Mouse (Mus musculus) lung, postnatal 10 days (tissue): ENCODE data around the gene Csrp2.

Experiments used
- DNase-seq: peaks from one replicate; pipeline ENCODE4 v3.0.0; 2021

Gene Csrp2

DNA sequence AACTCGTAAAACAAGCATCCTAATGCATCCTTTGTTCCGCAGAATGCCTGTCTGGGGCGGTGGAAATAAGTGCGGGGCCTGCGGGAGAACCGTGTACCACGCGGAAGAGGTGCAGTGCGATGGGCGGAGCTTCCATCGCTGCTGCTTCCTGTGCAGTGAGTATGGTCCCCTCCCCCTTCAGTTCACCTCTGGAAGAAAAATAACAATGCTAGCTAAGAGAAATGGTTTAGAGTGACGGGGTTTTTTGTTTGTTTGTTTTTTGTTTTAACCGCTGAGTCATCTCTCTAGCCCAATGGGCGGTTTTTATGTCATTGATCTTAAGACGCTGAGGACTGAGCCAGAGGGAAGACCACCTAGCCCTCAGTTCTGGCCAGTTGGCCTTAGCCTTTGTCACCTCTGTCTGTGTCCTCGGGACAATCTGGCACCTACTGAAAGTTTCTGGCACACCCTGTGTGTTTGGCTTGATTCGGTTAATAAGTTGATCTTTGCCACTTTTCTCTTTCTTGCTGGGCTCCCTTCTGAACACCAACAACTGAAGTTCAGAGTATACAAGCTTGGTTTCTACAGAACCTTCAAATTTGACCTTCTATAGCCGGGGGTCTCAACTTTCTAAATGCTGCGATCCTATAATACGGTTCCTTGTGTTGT, 12.4 kb downstream of the Csrp2 start:
- peak; percentile 35 for DNase-seq

DNA sequence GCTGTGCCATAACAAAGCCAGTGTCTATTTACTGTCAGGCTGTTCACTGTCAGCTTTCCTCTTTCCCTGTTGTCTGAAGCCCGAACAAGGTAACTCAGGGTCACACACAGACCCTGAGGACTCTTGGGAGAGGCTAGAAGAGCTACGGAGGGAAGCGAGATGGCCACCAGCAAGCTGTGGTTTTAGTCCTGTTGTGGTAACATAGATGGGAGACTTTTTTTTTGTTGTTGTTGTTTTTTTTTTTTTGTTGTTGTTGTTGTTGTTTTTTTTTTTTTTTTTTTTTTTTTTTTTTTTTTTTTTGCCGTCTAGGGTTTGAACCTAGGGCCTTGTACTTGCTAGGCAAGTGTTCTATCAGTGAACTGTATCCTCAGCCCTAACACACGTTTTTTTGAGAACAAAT, 14.0 kb downstream of the Csrp2 start:
- DNase-seq = no peak

DNA sequence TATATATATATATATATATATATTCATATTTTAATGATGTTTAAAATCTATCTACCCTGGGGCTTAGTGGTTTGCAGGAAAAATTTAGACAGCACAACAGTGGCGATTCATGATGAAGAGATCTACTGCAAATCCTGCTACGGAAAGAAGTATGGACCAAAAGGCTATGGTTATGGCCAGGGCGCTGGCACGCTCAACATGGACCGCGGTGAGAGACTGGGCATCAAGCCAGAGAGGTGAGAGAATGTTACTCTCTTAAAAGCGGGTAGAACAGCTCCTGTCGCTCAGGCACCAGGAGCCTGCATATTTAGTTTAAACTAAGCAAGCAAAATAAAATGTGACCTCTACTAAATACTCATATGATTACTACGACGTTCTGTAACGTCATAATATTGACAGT, 15.5 kb downstream of the Csrp2 start:
- no peak for DNase-seq

DNA sequence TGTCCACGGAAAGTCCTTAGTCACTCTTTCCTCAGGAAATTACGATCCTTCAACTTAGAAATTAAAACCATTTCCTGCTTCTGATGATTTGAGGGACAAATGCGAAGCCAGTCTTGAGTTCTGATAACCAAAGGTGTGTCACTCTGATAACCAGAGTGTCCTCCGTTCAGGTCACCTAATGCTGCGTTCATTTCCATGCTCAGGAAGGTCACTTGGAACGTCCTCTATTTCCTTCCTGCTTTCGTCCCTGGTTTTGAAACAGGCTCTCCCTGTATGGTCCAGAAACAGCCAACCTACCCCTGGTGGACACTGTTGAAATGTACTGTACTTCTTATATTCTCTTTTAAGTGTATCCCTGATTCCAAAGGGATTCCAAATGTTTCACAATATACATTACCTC, 16.1 kb downstream of the Csrp2 start:
- no peak for DNase-seq

DNA sequence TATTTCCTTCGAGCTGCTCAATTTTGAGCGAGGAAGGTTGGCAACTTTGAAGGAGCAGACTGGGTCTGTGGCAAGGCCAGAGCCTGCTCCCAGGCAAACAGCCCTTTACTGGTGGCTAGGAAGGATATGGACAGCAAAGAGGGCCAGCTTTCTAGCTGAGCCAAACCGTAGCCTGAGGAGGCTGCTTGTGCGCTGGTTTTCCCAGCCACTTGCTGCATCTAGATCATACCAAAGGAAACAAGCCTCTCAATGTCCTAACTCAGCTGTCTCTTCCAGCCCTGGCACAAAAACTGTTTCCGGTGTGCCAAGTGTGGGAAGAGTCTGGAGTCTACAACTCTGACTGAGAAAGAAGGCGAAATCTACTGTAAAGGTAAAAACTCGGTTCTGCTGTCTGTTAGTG, 18.8 kb downstream of the Csrp2 start:
- DNase-seq = peak; percentile 27

DNA sequence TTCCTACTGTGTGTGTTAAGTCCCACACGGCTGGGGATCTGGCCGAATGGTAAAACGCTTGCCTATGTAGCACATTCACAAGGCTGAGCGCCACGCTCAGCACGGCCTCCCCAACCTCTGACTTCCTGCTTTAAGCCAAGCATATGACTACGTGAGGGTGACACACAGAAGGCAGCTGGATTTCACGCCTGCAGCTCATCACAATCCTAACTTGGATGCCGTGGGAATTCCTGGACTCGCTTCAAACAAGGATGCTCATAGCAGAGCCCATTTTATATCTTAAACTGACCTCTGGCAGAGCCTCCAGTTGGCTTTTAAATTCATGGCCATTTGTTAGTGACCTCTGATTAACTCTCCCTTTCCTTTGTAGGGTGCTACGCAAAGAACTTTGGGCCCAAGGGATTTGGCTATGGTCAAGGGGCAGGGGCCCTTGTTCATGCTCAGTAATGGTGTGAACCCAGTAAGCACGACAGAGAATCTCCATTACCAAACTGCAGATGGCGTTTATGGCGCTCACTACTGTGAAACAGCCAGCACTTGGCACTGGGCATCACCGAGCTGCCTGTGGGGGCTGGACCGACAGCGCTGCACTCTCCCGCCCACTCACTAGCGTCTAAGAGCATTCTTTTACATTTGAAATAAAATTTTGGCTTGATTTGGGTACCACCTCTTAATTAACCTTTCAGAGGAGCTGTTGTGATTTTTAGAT, 19.4 kb downstream of the Csrp2 start:
- no peak for DNase-seq

DNA sequence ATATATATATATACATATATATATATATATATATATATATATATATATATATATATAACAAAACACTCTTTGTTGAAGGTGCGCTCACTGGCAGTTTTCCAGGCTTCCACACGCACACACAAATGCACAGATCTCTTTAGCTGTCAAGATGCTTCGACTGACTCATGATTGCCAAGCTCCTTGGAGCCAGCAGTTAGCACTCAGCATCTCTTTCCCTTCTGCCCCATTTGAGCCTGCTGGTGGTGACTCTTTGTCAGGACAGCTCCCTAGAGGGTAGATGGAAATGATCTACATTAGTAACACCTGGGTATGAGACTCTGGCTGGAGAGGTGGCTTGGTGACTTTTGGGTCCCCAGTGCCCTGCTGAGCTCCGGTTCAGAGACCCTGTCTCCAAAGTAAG, 20.1 kb downstream of the Csrp2 start:
- DNase-seq = no peak

DNA sequence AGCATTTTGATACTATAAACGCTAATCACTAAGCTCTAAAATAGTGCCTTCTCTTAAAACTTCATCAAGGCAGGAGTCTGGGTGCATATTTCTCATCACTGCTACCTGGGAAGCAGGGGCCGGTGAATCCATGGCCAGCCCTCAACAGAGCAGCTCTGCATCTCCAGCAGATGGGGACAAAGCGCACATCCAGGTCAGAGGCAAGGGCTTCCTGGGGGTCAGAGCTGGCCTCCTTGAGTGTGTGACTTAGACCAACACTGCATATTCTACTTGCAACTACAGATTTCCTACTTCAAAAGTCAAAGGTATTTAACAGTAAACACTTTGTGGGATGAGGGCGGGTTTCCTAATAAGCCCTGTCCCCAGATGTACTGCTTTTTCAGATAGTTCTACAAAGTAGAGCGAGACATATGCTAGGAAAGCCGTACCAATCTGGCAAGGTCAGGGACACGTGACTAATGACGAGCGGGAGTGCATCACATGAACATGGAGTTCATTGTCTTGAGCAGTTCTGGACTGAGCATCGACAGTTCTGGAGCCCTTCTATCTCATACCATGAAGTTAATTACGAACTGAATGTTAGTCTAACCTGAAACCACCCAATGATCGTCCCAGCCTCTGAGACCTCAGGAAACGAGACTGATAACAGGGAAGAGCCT, 21.3 kb downstream of the Csrp2 start:
- DNase-seq = no peak

DNA sequence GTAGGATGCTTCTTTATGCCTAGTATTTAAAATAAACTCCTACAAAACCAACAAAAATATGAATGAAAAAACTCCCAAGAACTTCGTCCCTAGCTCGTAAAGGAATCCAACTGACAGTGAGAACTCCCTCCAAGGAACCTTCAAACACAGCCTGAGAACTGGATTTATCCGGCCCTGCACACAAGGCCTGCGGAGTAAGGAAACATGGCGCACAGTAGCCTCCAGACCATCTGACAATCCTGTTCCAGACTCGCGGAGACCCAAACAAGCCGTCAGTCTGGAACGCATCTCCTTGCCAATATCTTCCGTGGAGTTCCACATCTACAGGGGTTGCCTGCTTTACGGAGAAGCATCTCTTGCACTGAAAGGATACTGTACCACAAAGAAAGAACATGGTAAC, 22.4 kb downstream of the Csrp2 start:
- DNase-seq = no peak

DNA sequence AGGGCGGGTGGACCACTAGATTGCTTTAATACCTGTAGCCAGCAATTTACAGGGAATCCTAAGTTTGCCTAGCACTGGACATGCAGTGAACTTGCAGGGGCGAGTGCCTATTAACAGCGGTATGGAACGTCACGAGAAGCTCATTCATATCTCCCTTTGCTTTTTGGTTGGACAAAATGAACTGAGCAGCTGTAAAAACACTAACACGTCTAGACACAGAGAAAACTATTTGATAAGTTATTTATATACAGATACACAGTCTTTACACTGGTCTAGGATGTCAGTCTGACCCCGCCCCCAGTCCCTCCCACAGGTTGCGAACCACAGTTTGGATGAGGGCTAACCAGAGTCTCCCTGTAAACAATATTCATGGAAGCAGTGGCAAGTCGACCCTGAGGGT, 23.2 kb downstream of the Csrp2 start:
- no peak for DNase-seq

DNA sequence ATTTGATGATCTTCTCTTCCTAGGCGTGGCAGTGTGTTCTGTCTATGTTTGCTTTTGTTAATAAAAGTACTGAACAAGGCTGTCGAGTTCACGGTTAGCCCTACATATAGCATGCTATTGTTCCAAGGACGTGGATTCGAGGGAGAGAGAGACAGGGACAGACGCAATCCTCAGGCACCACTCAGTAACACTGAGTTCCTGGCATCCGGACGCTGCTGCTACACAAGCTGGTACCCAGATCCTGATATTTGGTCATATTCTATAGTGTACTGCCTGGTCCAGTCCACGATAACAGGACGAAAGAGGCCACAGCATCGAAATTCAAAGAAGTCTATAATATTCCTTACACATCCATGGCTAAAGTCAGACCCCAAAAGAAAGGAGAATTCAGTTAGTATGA, 24.6 kb downstream of the Csrp2 start:
- DNase-seq = no peak

DNA sequence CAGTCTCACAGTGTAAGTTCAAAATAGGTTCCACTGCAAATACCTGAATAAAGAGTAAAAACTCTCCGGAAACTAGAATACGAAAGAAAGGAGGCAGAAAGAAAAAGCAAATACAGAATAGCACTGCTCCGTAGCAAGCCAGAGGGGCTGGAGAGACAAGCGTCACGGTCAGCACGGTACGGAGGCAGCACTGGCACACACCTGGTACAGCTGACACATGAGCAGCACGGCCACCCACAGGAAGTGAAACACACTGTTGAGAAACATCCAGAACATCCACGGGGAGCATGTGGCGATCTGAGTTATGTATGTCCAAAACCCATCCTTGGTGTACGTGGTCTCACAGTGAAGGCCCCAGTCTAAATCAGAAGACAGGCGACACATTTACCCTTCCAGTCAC, 26.4 kb downstream of the Csrp2 start:
- DNase-seq = no peak

DNA sequence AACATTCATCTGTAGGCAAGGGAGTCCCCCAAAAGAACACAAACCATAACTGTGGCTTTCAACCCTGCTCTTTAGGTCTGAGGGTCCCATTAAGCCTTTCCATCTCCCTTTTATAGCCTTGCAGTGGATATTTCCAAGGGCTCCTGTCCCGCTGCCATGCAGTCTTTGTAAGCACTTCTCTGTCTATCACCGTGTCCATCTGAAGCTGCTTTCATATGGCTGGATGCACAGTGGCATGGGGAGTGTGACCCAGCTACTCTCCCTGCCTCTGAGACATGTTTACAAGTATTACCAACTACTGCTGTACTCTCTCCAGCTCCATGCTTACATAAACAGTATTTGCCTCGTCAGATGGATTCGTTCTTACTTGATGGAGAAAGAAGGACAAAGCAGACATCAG, 28.0 kb downstream of the Csrp2 start:
- no peak for DNase-seq

DNA sequence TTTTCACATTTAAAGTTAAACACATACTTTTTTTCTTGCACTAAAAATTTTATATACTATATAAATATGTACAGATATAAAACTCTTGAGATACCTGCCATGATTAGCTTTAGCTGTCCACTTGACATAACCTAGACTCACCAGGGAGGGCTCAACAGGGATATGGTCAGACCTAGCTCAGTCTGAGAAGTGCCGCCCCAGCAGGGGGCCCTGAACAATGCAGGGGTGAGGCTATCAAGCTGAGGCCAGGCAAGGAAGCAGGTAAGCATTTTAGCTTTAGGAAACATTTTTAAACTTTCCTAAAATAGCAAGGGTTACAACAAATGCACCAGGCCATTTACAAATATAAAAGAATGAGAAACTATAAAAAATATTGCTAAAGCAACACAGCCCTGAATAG, 31.5 kb downstream of the Csrp2 start:
- no peak for DNase-seq

DNA sequence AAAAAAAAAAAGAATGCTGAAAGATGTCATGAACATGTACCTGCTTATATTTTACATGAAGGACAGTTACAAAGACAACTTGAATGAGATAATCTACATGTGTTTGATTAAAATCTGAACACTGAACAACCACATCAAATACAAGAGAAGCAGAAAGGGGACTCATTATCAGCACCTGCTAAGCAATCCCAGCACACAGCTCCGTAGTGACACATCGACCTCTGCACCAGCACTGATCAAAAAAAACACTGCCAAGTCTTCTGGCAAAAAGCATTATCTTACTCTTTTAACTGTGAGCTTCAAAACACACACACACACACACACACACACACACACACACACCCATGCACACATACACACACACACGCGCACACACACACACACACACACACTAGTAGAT, 32.2 kb downstream of the Csrp2 start:
- no peak for DNase-seq

DNA sequence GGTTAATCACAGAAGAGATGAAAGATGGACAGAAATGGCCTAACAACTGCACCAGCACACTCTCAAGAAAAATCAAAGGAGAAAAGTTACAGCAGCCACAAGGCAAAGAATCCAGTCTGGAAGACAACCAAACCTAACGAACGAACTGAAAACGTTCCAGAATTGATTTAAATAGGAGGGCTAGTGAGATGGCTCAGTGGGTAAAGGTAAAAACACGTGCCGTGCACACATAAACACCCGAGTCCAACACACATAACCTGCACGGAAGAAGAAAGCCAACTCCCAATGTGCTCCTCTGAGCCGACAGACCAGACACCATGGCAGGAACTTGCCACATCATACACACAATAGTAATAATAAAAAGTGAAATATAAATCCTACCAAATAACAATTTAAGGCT, 32.7 kb downstream of the Csrp2 start:
- DNase-seq = no peak

DNA sequence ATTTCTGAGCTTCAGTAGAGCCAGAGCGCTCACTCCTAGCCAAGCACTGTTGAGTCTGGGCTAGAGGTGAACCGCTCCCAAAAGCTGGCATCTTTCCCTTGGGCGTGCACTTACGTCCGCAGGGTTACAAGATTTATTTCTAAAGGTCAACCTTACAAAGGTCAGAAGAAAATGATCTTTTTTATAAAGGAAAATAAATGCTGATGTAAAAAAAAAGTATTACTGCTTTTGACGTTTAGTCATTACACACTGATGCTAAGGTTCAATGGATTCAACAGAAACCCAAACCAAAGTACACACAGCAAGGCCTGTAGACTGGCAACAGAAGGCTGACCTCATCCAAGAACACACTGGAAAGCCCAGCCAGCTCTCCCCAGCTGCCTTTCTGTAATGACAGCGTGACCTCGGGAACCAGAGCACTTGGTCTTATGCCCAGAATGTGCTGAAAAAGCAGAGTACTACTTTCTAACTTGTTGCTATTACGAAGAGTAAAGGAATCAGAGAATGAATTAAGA, 33.4 kb downstream of the Csrp2 start:
- peak; percentile 89 for DNase-seq

DNA sequence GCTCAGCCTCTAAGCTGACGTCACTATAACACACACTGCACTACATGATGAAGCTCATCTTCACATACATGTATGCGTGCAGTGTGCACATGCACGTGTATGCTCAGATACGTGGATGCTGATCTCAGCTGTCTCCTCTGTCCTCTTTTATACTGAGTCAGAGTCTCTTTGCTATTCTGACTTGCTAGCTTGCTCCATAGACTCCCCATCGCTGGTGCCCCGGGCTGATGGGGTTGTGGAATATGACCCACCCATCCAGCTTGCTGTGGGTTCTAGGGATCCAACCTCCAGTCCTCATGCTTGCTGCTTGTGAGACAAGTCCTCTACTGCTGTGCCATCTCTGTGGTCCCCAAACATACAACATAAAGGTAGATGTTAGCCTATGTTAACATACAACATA, 39.3 kb downstream of the Csrp2 start:
- DNase-seq = no peak

DNA sequence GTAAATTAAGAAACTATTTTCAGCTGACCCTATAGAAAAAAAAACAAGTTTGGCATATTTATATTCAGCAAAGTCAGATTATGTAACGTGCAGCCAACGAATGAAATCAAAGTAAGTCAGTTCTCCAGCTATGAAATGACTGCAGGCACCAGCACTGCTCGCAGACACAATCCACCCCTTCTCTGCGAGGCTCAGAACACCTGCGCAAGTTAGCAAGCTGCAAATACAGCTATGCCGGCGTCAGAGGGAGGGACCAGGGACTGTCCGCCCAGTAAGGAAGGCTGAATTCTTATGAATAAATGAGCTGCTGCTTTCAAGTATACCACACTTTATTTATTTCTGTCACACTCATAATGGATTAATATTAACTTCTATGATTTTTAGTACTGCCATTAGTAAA, 40.2 kb downstream of the Csrp2 start:
- DNase-seq = no peak

DNA sequence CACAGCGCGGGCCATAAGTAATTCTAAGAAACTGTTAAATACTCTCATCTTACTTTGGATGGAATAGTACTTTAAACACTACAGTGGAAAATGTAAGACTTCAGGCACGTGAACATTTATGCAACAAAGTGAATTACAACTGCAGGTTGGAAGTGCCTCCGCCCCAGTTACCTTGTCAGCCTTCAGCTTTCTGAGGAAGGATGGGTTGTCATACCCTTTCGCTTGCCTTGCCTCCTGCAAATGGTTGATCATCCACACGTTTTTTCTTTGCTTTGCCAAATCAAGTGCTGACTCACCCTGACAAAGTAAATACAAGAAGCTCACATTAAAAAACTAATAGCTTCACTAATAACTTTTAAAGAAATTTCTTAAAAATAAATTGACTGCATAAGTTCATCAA, 41.3 kb downstream of the Csrp2 start:
- DNase-seq = no peak

DNA sequence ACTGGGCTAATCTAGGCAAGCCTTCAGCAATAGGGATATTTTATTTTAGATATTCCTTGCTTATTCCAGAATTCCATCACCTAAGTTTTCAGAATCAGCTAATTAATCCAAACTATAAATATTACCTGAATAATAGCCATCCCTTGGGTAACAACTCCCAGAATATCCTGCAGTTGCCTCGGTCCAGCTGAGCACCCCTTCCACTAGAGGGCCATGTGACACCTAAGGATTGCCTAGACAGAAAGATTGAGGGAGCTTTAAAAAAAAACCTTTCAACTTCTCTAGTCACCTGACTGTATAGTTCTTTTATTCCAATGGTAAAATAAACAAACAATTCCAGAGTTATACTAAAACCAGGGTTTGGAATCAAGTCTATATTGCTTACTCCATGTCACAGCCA, 42.6 kb downstream of the Csrp2 start:
- no peak for DNase-seq

DNA sequence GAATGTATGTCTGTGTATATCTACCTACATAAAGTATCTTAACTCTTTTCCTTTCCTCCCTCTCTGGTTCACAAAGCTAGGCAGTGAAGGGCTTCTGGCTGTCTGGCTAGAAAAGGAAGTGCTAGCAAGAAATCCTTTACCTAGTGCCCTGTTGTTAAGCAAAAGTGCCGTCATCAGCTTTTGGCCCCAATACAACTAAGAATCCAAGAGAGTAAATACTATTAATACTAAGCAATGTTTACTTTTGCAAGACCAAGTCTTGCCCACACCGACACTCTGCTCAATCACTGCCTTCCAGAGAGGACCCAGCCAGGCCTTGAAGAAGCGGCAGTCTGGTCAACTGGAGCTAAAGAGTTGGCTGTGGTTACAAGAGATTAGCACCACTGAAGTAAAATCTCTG, 51.5 kb downstream of the Csrp2 start:
- no peak for DNase-seq

DNA sequence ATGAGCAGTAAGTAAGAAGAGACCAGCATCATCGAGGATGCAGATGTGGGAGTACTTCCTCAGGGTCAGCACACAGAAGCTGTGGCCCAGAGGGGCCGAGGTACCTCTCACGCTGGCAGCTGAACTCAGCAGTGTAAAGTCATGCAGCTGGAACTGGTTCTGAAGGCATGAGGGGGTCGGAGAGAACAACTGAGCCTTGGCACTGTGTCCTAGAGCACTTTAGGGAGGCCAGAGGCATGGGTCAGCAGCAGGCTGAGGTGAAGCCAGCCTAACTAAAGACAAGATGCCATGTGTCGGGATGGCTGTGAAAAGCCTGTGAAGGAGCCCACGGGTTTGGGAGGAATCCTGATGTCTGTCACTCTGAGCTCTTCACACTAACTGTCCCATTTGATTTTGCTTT, 51.9 kb downstream of the Csrp2 start:
- no peak for DNase-seq

DNA sequence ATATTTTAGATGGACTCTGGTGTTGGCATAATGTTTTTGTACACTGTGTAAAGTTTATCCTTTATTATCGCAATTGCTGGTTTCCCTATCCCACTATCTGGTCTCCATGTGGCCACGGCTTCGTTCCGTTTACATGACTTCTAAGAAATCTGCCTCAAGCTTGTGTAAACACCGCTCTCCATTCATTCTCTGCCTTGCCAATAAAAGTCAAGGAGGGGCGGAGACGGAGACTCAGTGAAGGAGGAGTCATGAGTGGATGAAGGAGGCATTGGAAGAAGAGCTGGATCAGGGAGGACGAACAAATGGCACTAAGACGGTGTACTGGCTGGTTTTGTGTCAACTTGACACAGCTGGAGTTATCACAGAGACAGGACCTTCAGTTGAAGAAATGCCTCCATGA, 52.4 kb downstream of the Csrp2 start:
- DNase-seq = peak; percentile 79
